Mouse (Mus musculus): ENCODE measurements around the gene Bik.

Gene Bik

GRCm38 (mm10) chr15:83553831-83554230 is 27.2 kb downstream of the Bik start:
- no peak for DNase-seq

GRCm38 (mm10) chr15:83555161-83555974 is 28.7 kb downstream of the Bik start:
- DNase-seq, result peak; percentile 88 to 92

- DNase-seq, result no peak
Measured at GRCm38 (mm10) chr15:83560941-83561477, 34.3 kb downstream of the Bik start.

GRCm38 (mm10) chr15:83562626-83563270 is 36.1 kb downstream of the Bik start:
- DNase-seq, result peak; percentile 82 to 87

- peak; percentile 80 to 82 for DNase-seq
Measured at GRCm38 (mm10) chr15:83563327-83563856, 36.7 kb downstream of the Bik start, which contains the start of the genes Tspo and Mcat. Tspo (plus strand) TSS chr15:83563592. Mcat (minus strand) TSS chr15:83563787.

- peak; percentile 58 to 65 for DNase-seq
Measured at GRCm38 (mm10) chr15:83563857-83564651, 37.4 kb downstream of the Bik start.

GRCm38 (mm10) chr15:83565434-83565833 is 38.8 kb downstream of the Bik start:
- no peak for DNase-seq

GRCm38 (mm10) chr15:83566006-83566405 is 39.3 kb downstream of the Bik start:
- DNase-seq, result no peak

GRCm38 (mm10) chr15:83567728-83568127 is 41.1 kb downstream of the Bik start:
- no peak for DNase-seq

GRCm38 (mm10) chr15:83568544-83568943 is 41.9 kb downstream of the Bik start:
- DNase-seq, result no peak

- no peak for DNase-seq
Measured at GRCm38 (mm10) chr15:83569682-83570081, 43.0 kb downstream of the Bik start.

GRCm38 (mm10) chr15:83570641-83571040 is 44.0 kb downstream of the Bik start:
- no peak for DNase-seq

GRCm38 (mm10) chr15:83571636-83572035 is 45.0 kb downstream of the Bik start:
- no peak for DNase-seq

GRCm38 (mm10) chr15:83572132-83572531 is 45.5 kb downstream of the Bik start:
- no peak for DNase-seq

- no peak for DNase-seq
Measured at GRCm38 (mm10) chr15:83573606-83574005, 46.9 kb downstream of the Bik start.

- no peak for DNase-seq
Measured at GRCm38 (mm10) chr15:83574731-83575351, 48.2 kb downstream of the Bik start.

- no peak for DNase-seq
Measured at GRCm38 (mm10) chr15:83575543-83575942, 48.9 kb downstream of the Bik start.

- no peak for DNase-seq
Measured at GRCm38 (mm10) chr15:83576651-83577050, 50.0 kb downstream of the Bik start.

- no peak for DNase-seq
Measured at GRCm38 (mm10) chr15:83582931-83583330, 56.3 kb downstream of the Bik start.

- peak; percentile 58 to 61 for DNase-seq
Measured at GRCm38 (mm10) chr15:83583419-83584156, 56.9 kb downstream of the Bik start.

GRCm38 (mm10) chr15:83584741-83585220 is 58.1 kb downstream of the Bik start:
- no peak for DNase-seq

Data from thymus, postnatal 36 days (tissue).